Mouse (Mus musculus): Measurements from ENCODE around the gene Apbb2. TPM values are rescaled to one million over a fixed set of nuclear protein-coding genes. Genes with fewer than 3 reads are reported as not detected.

Gene Apbb2
- total RNA-seq (2021), result 10 to 100 TPM; 67.6 to 69.2 TPM

GRCm38 (mm10) chr5:66618597-66618996, at the start of gene Apbb2:
Gene Apbb2, minus strand, starts transcription at chr5:66618784.
- peak; percentile 96 to 97 for DNase-seq
- intact Hi-C loops (cut with DNase I), result loop anchor here (1.0 to 5.0 kb wide), 4 partner anchors 44 to 194 kb away; no protein-coding TSS in a partner anchor

GRCm38 (mm10) chr5:66654220-66654619, 35.6 kb upstream of the Apbb2 start:
- DNase-seq, result peak; percentile 58 to 61
- intact Hi-C loops (cut with DNase I), result no loop called here

GRCm38 (mm10) chr5:66647504-66647903, 28.9 kb upstream of the Apbb2 start:
- peak; percentile 13 to 31 for DNase-seq
- intact Hi-C loops (cut with DNase I), result no loop called here

GRCm38 (mm10) chr5:66643260-66643659, 24.7 kb upstream of the Apbb2 start:
- intact Hi-C loops (cut with DNase I), result no loop called here

GRCm38 (mm10) chr5:66642156-66642555, 23.6 kb upstream of the Apbb2 start:
- intact Hi-C loops (cut with DNase I), result no loop called here
- no peak for DNase-seq

More at GRCm38 (mm10) chr5:66643260-66643659, 24.7 kb upstream of the Apbb2 start:
- DNase-seq, result no peak

GRCm38 (mm10) chr5:66635459-66636079, 17.0 kb upstream of the Apbb2 start:
- no peak for DNase-seq
- intact Hi-C loops (cut with DNase I), result no loop called here

GRCm38 (mm10) chr5:66627805-66628204, 9.2 kb upstream of the Apbb2 start:
- intact Hi-C loops (cut with DNase I), result no loop called here
- DNase-seq, result no peak

GRCm38 (mm10) chr5:66620191-66620625, 1.6 kb upstream of the Apbb2 start:
- intact Hi-C loops (cut with DNase I), result no loop called here
- peak; percentile 90 to 91 for DNase-seq

GRCm38 (mm10) chr5:66619675-66620074, 1.1 kb upstream of the Apbb2 start:
- intact Hi-C loops (cut with DNase I), result loop anchor here (1.0 to 5.0 kb wide), 4 partner anchors 45 to 232 kb away; no protein-coding TSS in a partner anchor
- no peak for DNase-seq

GRCm38 (mm10) chr5:66619195-66619594, 611 bp upstream of the Apbb2 start:
- intact Hi-C loops (cut with DNase I), result loop anchor here (1.0 to 5.0 kb wide), 4 partner anchors 44 to 232 kb away; no protein-coding TSS in a partner anchor

GRCm38 (mm10) chr5:66617921-66618460, 593 bp downstream of the Apbb2 start:
- DNase-seq, result peak in 1 of 2 experiments; percentile 64
- intact Hi-C loops (cut with DNase I), result loop anchor here (1.0 to 5.0 kb wide), 4 partner anchors 43 to 194 kb away; no protein-coding TSS in a partner anchor

More at GRCm38 (mm10) chr5:66619195-66619594, 611 bp upstream of the Apbb2 start:
- DNase-seq, result no peak

- DNase-seq, result no peak
These were observed 3.6 kb downstream of the Apbb2 start for GRCm38 (mm10) chr5:66614940-66615339.

GRCm38 (mm10) chr5:66613725-66614124, 4.9 kb downstream of the Apbb2 start:
- DNase-seq, result no peak
- intact Hi-C loops (cut with DNase I), result no loop called here

More at GRCm38 (mm10) chr5:66614940-66615339, 3.6 kb downstream of the Apbb2 start:
- intact Hi-C loops (cut with DNase I), result loop anchor here (5.0 kb wide), 2 partner anchors 93 to 143 kb away; no protein-coding TSS in a partner anchor

- peak in 1 of 2 experiments; percentile 34 for DNase-seq
These were observed 5.6 kb downstream of the Apbb2 start for GRCm38 (mm10) chr5:66612964-66613363.

GRCm38 (mm10) chr5:66611851-66612250, 6.7 kb downstream of the Apbb2 start:
- intact Hi-C loops (cut with DNase I), result no loop called here

More at GRCm38 (mm10) chr5:66612964-66613363, 5.6 kb downstream of the Apbb2 start:
- intact Hi-C loops (cut with DNase I), result no loop called here

GRCm38 (mm10) chr5:66611361-66611760, 7.2 kb downstream of the Apbb2 start:
- intact Hi-C loops (cut with DNase I), result no loop called here
- DNase-seq, result no peak

More at GRCm38 (mm10) chr5:66611851-66612250, 6.7 kb downstream of the Apbb2 start:
- DNase-seq, result no peak

GRCm38 (mm10) chr5:66610270-66610669, 8.3 kb downstream of the Apbb2 start:
- DNase-seq, result no peak
- intact Hi-C loops (cut with DNase I), result no loop called here

GRCm38 (mm10) chr5:66609306-66609705, 9.3 kb downstream of the Apbb2 start:
- intact Hi-C loops (cut with DNase I), result no loop called here
- DNase-seq, result peak; percentile 36 to 50

- peak; percentile 43 to 56 for DNase-seq
- intact Hi-C loops (cut with DNase I), result no loop called here
These were observed 10.8 kb downstream of the Apbb2 start for GRCm38 (mm10) chr5:66607801-66608200.

- DNase-seq, result no peak
- intact Hi-C loops (cut with DNase I), result no loop called here
These were observed 11.4 kb downstream of the Apbb2 start for GRCm38 (mm10) chr5:66607201-66607600.

- no peak for DNase-seq
- intact Hi-C loops (cut with DNase I), result no loop called here
These were observed 12.9 kb downstream of the Apbb2 start for GRCm38 (mm10) chr5:66605636-66606035.

GRCm38 (mm10) chr5:66604423-66604822, 14.2 kb downstream of the Apbb2 start:
- DNase-seq, result no peak

More at GRCm38 (mm10) chr5:66604423-66604822, 14.2 kb downstream of the Apbb2 start:
- intact Hi-C loops (cut with DNase I), result loop anchor here (5.0 kb wide), 1 partner anchor 37 kb away; no protein-coding TSS in a partner anchor
